Mouse (Mus musculus) intestine, postnatal 0 days (tissue): ENCODE results near the gene Cyba. TPM values are rescaled to one million over a fixed set of nuclear protein-coding genes. Genes with fewer than 3 reads are reported as not detected.

Experiments
- ATAC-seq: fragments of 200-750 bp; cut with Nextera tagmentation; 2 replicates; pipeline ENCODE4 v1.8.0; 2017; ENCODE audit warnings: mild to moderate bottlenecking, moderate TSS enrichment, moderate library complexity
- H3K27ac ChIP-seq: fragments of 300-500 bp; sonication (generic); 2 replicates; pipeline ENCODE4 v1.5.1; 2014; ENCODE audit warnings: mild to moderate bottlenecking, low read depth, low read length, moderate library complexity
- H3K27me3 ChIP-seq: fragments of 300-500 bp; sonication (generic); replicated peaks from 2 replicates; pipeline ENCODE4 v1.6.1; 2014; ENCODE audit warnings: low read length, mixed read lengths; ENCODE audit not compliant: control insufficient read depth, insufficient read depth
- H3K36me3 ChIP-seq: fragments of 300-500 bp; sonication (generic); 2 replicates; pipeline ENCODE4 v1.6.1; 2014; ENCODE audit warnings: mild to moderate bottlenecking, moderate library complexity; ENCODE audit not compliant: control insufficient read depth, insufficient read depth
- H3K4me1 ChIP-seq: fragments of 300-500 bp; sonication (generic); replicated peaks from 2 replicates; pipeline ENCODE4 v1.6.1; 2014; ENCODE audit warnings: antibody characterized with exemption, low read length, mixed read lengths; ENCODE audit not compliant: control insufficient read depth, insufficient read depth
- H3K4me2 ChIP-seq: fragments of 300-500 bp; sonication (generic); replicated peaks from 2 replicates; pipeline ENCODE4 v1.6.1; 2014; ENCODE audit warnings: low read depth, mild to moderate bottlenecking, moderate library complexity
- H3K4me3 ChIP-seq: fragments of 300-500 bp; sonication (generic); 2 replicates; pipeline ENCODE4 v1.5.1; 2014; ENCODE audit warnings: low read depth, low read length
- H3K9ac ChIP-seq: fragments of 300-500 bp; sonication (generic); 2 replicates; pipeline ENCODE4 v1.6.1; 2014; ENCODE audit warnings: mild to moderate bottlenecking, low read depth, low read length
- H3K9me3 ChIP-seq: fragments of 300-500 bp; sonication (generic); 2 replicates; pipeline ENCODE4 v1.6.1; 2016; ENCODE audit warnings: mixed run types; ENCODE audit not compliant: control insufficient read depth
- CTCF ChIP-seq: sonication (generic); IDR thresholded peaks from 2 replicates; pipeline ENCODE4 v1.5.1; 2016; ENCODE audit warnings: low read depth, mild to moderate bottlenecking, control low read depth, antibody characterized with exemption, moderate library complexity
- WGBS: fragments of 180-500 bp; shearing (Covaris S2); extraction: QIAGEN DNeasy Blood & Tissue Kit; methylation state at CpG from one replicate; pipeline ENCODE4 v1.1.7; 2014; 5-methylcytosine and 5-hydroxymethylcytosine counted together
- polyA plus RNA-seq: library from polyadenylated mRNA; unstranded; fragments of >200 nt; fragmentation: Nextera tagmentation; extraction: Ambion mirVana; gene quantifications from 2 replicates; pipeline ENCODE4 v1.2.1, GENCODE M21; 2015

Cyba gene
- polyA plus RNA-seq, 1 experiment from 2014 or later = 312 TPM

DNA sequence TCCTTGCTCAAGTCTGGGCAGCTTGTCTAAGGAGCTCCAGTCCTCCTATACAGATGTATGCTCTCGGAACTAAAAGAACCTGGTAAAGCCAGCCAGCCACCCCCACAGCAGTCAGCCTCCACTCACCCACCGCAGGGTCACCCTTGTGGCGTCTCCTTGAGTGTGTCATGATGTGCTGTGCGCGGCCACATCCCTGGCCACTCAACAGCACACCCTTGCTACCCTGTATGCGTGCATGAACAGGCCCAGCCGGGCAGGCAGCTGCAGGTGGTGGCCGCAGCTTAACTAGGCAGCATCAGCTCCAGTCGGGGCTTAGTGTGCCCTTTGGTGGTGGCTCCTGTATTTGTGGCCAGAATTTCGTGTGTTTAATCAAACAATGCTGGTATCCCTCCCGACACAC, 24.4 kb upstream of the Cyba start:
- peaks cover 10% of the 10 kb centered on the region; the same call in 1 of the 2 replicates for H3K27me3 ChIP-seq
- H3K4me1 ChIP-seq = peaks cover 2% of the 10 kb centered on the region; the same call in 1 of the 2 replicates
- no peak overlapping the region for H3K4me3 ChIP-seq
- no peak overlapping the region for H3K9ac ChIP-seq
- no peak overlapping the region for H3K27ac ChIP-seq
- WGBS = 74% methylated on average over 11 of the region's 11 CpGs
- no peaks in the 10 kb centered on the region for H3K36me3 ChIP-seq
- H3K4me2 ChIP-seq = no peak overlapping the region
- no peak for ATAC-seq
- no peaks in the 10 kb centered on the region for H3K9me3 ChIP-seq
- no peak for TF ChIP-seq CTCF

GRCm38 (mm10) chr8:122454409-122454808, 21.7 kb upstream of the Cyba start:
- Histone ChIP-seq H3K9ac (no peak overlapping the region), H3K36me3 (no peaks in the 10 kb centered on the region), H3K9me3 (no peaks in the 10 kb centered on the region), H3K4me3 (no peak overlapping the region), H3K27ac (no peak overlapping the region), H3K27me3 (peaks cover 3% of the 10 kb centered on the region; the same call in 1 of the 2 replicates), H3K4me2 (no peak overlapping the region), H3K4me1 (no peaks in the 10 kb centered on the region)
- WGBS = 80% methylated on average over 6 of the region's 6 CpGs
- no peak for TF ChIP-seq CTCF
- no peak for ATAC-seq

DNA sequence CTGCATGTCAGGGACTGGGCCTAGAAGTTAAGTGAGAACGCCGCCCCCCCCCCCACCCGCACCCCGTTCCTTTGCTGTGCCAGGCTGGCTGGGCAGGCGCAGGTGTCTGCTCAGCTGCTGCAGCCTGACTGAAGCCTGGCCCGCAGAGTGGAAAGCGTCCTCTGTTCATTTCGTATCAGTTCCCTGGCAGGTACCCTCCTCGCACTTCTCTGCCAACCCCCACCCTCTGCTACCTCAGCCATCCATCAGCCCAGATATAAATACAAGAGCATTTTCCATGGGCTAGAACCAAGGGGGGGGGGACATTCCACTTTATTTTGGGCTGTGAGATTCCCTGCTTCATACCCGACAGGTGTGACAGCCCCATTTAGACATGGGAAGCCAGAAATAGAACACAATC, 19.4 kb upstream of the Cyba start:
- Histone ChIP-seq H3K27ac (no peak overlapping the region), H3K36me3 (no peaks in the 10 kb centered on the region), H3K4me2 (no peak overlapping the region), H3K9me3 (no peaks in the 10 kb centered on the region), H3K4me1 (no peaks in the 10 kb centered on the region), H3K27me3 (no peaks in the 10 kb centered on the region), H3K9ac (no peak overlapping the region), H3K4me3 (no peak overlapping the region)
- no peak for ATAC-seq
- WGBS = 81% methylated on average over 10 of the region's 10 CpGs
- TF ChIP-seq CTCF = no peak

- WGBS = 46% methylated on average over 7 of the region's 7 CpGs
- H3K27me3 ChIP-seq = no peaks in the 10 kb centered on the region
Measured at GRCm38 (mm10) chr8:122451161-122451703, 18.5 kb upstream of the Cyba start.

DNA sequence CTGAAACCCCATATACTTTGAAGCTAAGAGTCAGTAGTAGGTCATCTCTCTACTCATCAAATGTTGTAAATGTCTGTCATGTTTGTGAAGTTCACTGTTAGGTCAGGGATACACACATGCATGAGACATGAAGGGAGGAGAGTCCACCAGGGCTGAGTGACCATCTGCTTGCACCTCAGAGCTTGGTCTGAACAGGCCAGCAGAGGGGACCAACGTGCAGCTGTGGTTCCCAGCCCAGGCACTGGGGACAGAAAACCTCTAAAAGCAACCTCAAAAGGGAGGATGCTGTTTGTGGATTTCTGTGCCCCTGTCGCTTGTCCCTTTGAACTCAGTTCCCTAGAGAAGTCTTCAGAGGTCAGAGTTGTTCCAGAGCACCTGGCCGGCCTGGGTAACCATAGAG, 12.5 kb upstream of the Cyba start:
- Histone ChIP-seq H3K27me3 (no peaks in the 10 kb centered on the region), H3K4me2 (peak overlapping the region; percentile 99; the same call in 1 of the 2 replicates), H3K9ac (no peak overlapping the region), H3K9me3 (no peaks in the 10 kb centered on the region), H3K4me3 (no peak overlapping the region), H3K36me3 (0 out of 2 replicates have a peak, but pooled peaks cover under 1% of the 10 kb centered on the region), H3K4me1 (peaks cover 3% of the 10 kb centered on the region; the same call in 1 of the 2 replicates), H3K27ac (no peak overlapping the region)
- ATAC-seq = no peak
- peak; percentile 55 for TF ChIP-seq CTCF
- WGBS = 60% methylated on average over 3 of the region's 3 CpGs

More at GRCm38 (mm10) chr8:122451161-122451703, 18.5 kb upstream of the Cyba start:
- TF ChIP-seq CTCF = no peak
- H3K4me3 ChIP-seq = no peak overlapping the region
- H3K36me3 ChIP-seq = no peaks in the 10 kb centered on the region
- no peaks in the 10 kb centered on the region for H3K9me3 ChIP-seq
- H3K27ac ChIP-seq = no peak overlapping the region
- no peak for ATAC-seq
- no peak overlapping the region for H3K9ac ChIP-seq
- H3K4me2 ChIP-seq = no peak overlapping the region
- H3K4me1 ChIP-seq = no peaks in the 10 kb centered on the region

DNA sequence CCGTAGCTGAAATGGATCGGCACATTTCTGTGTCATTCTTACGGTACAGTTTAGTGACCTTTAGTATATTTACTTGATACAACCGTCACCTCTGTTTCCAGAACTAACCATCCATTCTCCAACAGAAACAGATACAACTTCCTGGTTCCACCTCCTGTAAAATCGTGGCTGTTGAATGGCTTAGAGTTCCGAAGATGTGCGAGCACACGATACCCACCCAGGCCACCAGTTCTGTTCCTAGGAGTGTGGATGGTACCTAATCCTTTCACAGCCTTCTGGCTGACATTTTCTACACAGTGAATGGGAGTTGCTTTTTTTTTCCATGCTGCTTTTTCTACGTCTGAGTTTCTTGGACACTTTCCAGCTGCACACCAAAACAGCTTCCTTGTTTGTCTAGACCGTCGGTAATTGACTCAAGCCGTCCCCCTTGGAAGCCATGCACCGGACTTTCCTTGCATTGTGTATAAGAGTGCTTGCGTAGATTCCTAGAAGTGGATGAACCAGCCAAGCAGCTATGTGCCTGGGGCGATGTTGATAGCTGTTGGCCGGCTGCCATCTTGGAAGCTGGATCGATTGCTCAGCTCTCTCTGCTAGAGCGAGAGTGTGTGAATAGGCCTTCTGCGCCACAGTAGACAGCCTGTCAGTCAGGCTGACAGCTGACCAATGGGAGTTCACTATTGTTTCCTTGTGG, 11.5 kb upstream of the Cyba start:
- Histone ChIP-seq H3K27me3 (no peaks in the 10 kb centered on the region), H3K4me2 (peak overlapping the region; percentile 99), H3K36me3 (peaks cover 10% of the 10 kb centered on the region; the same call in 1 of the 2 replicates), H3K9ac (peak overlapping the region; percentile 64), H3K27ac (peak overlapping the region; percentile 93), H3K9me3 (no peaks in the 10 kb centered on the region), H3K4me1 (peaks cover 3% of the 10 kb centered on the region; the same call in 1 of the 2 replicates), H3K4me3 (peak overlapping the region; percentile 58)
- 2% methylated on average over 19 of the region's 19 CpGs for WGBS
- peak; percentile 64 for ATAC-seq
- TF ChIP-seq CTCF = no peak
